Mouse (Mus musculus) gastrocnemius, postnatal 25 days (tissue): ENCODE measurements around the gene Galr3. TPM values are rescaled to one million over a fixed set of nuclear protein-coding genes. Genes with fewer than 3 reads are reported as not detected.
"Not testable (repeated sequence)": the region's sequence is repeated elsewhere in the genome, so short reads cannot be mapped to it uniquely, and the experiment has no call there.

Source experiments
- DNase-seq: peaks from one replicate; pipeline ENCODE4 v3.0.0; 2022
- total RNA-seq, 2 experiments: library from RNA; stranded (reverse); gene quantifications; 1 replicate in 1 of 2; 2 replicates in 1 of 2; pipeline ENCODE4 v1.2.3; 2021

Gene Galr3
- total RNA-seq, 2 experiments from 2014 or later, result not detected

DNA sequence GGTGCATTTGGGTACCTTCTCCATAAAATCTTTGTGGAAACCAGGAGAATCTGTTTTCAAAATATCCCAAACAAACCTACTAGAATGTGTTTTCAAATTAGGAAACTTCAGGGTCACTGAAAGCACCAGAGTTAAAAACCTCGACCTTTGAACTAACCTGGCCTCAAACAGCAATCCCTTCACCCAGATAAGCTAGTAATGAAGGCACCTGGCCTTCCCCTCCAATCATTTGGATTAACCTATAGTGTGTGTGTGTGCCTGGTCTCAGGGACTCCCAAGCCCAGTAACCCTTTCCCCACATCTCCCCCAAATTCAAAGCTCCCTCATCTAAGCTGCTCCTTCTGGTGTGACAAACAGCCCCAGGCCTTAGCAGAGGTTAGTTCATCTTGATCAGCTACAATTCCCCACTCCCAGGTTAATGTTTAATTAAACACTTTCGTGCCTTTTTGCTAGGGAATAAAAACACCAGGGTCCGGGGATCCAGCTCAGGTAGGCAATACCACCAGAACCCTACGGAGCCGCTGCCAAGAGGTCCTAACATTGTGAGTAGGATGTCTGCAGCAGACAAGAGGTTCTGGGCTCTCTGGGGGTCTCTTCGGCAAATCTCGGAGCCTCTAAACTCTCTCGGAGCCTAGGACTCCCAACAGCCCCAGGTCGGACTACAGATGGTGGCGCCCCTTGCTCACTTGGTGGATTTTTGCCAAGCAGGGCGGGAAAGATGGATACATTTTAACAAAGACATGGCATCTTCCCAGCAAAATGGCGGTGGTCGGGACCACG is 15.0 kb upstream of the Galr3 start:
- DNase-seq, result no peak

DNA sequence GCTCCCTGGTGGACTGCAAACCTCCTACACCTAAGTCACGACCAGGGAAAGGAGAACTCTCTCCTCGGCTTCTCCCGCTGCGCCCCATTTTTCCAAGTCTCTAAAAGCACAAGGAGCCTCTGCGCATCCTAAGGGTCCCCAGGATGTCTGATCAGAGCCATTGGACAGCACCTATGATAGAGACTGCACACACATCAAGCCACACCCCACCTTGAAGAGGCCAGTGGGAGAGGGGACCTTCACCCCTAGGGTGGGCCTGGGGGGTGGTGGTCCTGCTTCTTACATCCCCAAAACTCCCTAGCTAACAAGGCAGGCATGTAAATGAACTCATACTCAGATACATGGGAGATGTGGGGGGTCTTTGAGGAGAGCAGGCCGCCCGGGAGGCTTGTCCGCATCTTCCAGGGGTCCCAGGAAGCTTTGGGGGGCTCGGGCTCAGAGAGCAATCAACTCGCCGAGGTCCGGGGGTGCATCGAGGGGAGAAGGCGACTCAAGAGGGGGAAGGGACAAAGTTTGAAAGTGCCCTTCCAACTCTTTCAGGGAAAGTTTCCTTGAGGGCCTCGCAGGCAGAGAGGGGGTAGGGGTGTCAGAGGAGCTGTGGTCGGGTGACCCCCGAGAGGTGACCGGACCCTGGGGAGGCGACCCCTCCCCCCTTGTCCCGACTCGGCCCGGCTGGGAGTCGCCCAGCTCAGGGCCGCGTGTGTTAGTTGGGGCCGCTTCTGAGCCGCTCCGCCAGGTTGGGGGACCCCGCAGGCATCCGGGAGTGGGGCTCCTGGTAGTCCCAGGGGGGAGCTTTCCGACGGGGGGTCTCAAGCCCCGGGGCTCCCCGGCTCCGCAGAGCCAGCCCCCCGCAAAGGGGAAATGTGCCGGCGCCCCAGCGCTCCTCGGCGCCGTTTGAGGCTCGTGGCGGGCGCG is 14.1 kb upstream of the Galr3 start:
- DNase-seq, result peak; percentile 46

DNA sequence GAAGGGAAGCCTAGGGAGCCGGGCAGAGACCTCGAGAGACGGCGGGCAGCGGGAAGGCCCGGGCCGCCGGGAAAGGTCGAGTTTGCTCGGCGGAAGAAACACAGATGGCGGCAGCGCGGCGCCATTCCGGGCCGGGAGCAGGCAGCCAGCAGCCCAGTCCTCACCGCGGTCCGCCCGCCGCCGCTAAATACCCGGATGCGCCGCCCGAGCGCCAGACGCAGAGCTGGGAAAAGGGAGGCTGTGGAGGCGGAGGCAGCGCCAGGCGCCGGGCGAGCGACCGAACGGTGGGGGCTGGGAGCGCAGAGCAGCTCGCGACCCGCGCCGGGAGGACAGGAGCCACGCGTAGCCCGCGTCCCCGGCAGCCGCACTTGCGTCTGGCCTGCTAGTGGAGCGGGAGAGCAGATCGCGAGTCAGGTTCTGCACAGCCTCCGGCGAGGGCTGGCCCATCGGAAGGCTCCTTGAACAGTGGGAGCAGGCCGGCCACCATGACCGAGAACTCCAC is 13.4 kb upstream of the Galr3 start, which contains the start of gene H1f0:
Gene H1f0, plus strand, starts transcription at position 214 of the 502 bp plus-strand sequence.
- peak; percentile 94 for DNase-seq

DNA sequence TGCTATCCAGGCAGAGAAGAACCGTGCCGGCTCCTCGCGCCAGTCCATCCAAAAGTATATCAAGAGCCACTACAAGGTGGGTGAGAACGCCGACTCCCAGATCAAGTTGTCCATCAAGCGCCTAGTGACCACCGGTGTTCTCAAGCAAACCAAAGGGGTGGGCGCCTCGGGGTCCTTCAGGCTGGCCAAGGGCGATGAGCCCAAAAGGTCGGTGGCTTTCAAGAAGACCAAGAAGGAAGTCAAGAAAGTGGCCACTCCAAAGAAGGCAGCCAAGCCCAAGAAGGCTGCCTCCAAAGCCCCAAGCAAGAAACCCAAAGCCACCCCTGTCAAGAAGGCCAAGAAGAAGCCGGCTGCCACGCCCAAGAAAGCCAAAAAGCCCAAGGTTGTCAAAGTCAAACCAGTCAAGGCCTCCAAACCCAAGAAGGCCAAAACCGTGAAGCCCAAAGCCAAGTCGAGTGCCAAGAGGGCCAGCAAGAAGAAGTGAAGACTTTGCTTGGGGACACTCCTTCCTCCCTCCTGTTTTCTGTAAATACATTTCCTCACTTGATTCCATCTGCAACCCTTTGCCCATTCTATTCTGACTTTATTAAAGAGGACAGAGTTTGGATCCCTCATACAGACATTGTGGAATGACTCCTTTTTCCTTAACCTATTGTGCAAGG is 12.7 kb upstream of the Galr3 start:
- DNase-seq, result no peak

DNA sequence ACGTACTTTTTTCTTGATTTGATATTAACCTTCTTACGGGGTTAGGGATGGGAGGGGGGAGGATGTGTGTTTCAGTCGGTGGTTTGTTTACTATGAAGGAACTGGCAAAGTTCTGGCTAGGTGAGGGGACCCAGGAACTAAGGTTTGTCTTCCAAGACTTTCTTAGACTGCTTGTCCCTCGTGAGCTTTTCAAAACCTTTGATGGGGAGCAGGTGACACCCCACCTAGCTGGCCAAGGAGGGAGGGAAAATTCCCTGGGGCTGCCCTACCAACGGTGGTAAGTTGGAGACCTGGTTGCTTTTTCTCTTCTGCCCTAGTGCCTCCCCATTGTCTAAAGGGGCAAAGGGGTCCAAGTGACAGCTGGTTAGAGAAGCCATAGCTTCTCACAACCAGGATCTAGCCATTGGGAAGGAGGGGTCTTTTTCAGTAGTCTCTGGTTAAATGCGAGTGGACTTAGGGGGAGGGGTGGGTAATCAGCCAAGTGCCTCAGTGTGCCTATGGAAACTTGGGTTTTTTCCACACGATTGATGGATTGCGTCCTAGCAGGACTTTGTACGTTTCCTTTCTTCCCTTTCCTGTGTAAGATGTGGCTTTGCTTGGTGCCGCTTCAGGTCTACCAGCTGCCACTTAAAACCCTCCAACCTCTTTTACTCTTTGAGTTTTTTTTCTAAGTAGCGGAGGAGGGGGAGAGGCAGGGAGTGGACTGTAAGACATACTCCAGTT is 12.0 kb upstream of the Galr3 start:
- DNase-seq, result no peak

DNA sequence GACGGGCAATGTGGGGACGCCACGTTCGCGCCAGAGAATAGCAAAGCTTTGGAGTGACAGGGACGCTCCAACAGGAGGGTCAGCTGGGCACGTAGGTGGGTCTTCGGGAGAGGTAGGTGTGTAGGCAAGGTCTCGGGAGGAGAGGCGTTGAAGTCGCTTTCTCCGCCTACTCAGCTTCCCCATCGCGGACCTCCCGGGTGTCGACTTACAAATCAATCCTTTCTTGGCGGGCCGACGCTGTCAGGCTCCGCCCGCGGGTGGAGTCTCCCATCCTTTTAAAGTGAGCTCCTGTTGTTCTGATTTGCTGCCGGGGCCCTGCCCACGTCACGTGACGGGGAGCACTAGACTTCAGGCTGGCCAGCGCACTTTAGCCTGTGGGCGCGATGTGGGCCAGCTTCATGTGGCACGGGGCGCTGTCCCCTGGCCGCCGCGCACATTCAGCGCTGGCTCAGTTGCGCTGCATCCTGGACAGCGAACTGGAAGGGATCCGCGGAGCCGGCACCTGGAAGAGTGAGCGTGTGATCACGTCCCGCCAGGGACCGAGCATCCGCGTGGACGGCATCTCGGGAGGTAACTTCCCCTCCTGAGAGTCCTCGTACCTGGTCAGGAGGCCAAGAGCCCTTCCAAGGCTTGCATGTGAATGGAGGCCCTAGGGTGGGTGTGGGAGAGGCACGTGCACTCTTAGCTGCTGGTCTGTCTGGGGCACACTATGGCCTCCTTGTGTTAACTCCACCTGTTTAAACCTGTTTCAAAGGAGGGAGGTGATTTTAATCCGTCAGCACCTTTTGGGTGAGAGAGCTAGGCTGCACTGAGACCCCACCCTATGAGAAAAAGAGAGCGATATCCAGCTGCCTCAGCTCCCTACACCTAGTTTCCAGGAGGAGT is 10.9 kb upstream of the Galr3 start:
- DNase-seq, result peak; percentile 93

DNA sequence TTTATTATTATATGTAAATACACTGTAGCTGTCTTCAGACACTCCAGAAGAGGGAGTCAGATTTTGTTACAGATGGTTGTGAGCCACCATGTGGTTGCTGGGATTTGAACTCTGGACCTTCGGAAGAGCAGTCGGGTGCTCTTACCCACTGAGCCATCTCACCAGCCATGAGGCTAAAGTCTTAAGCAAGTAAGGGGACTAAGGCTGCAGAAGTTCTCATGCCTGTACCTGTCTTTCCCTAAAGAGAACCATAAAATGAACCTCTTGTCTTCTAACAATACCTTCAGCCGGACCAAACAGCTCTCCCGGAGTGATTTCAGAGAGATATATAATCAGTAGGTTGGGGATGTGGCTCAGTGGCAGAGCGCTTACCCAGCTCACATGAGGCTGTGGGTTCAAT is 9.8 kb upstream of the Galr3 start:
- DNase-seq, result not testable (repeated sequence)

DNA sequence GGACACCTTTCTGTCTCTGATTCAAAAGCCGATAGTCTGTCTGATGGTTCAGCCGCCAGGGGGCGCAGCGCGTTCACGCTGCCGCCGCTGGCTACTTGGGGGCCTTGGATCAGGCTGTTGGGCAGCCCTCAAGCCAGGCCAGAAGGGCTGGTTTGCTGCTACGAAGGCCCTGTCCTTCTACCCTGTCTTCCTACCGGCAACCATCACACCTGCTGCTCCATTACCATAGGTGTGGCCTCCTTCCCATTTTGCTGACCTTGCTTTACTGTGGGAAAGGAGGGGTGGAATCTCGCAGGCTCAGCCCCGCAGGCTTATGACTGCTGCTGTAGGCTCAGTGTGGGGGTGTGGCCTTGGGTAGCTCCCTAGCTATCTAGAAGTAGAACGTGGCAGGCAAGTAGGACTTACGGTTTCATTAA is 3.8 kb upstream of the Galr3 start:
- DNase-seq, result peak; percentile 53

DNA sequence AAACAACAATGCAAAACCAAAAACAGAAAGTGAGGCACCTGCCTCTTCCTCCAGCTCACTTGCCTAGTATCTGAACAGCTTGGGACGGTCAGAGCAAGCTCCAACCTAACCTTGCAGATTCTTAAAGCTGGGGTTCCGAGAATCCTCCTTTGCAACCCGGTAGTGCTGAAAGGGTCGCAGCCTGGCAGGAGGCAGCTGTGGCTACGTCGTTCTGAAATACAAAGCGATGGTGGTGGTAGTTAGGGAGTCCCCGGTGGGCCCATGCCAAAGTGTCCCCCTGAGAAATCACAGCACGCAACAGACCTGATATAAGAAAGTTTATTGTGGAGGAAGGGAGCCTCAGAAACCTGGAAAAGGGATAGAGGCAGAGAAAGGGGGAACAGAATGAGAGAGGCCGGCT is 3.4 kb upstream of the Galr3 start:
- DNase-seq, result no peak

DNA sequence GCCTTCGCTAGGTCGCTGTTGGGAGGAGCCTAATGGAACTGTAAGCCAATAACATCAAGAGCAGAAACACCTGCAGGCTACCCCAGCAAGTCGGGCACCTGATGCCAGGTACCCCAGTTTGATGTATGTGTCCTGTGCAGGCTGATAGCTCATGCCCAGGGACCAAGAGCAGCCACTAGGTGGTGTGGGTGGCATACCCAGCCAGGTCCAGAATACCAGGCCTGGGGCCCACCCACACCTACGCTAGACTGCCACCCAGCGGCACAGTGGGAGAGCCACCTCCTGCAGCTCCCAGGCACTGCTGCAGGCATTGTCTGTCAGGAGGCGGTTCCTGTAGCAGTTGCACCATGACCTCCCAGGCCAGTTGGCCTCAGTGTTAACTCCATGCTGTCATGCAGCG is 2.8 kb upstream of the Galr3 start:
- DNase-seq, result peak; percentile 70

DNA sequence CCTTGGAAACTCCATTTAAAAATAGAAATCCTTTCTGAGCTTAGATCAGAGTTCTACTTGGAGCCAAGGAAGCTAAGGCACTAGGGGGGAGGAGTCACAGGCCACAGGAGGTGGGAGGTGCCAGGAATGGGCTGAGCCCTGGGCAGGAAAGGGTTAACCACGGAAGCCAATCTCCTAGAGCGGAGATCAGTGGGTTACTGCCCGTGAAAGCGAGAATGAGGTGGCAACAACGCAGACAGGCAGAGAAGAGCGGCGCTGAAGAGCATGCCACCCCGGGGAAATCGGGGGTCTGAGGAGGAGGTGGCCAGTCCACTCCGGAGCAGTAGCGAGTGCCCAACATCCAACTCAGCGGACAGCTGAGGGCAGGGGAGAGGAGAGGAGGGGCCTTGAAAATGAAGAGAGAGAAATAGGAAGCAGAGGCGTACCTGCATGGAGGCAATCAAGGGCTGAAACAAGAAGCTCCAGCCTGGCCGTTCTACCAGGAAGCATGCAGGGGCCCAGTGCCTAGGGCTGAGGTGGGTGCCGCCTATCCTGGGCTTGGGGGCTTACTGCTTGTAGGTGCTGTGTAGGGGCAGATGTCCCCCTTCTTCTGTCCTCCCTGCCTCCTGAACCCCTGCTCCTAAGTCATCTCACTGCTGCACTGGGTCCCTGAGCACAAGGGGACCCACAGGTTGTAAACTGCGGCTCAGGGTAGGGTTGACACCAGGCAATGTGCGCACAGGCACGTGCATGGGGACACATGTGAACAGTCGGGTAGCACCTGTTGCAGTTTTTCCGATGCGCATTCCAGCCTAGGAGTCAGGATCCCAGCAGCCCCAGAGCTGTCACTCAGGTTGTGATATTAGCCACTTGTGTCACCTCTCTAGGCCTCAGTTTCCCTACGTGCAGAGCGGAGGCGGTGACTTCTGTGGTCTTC is 926 bp upstream of the Galr3 start:
- no peak for DNase-seq

DNA sequence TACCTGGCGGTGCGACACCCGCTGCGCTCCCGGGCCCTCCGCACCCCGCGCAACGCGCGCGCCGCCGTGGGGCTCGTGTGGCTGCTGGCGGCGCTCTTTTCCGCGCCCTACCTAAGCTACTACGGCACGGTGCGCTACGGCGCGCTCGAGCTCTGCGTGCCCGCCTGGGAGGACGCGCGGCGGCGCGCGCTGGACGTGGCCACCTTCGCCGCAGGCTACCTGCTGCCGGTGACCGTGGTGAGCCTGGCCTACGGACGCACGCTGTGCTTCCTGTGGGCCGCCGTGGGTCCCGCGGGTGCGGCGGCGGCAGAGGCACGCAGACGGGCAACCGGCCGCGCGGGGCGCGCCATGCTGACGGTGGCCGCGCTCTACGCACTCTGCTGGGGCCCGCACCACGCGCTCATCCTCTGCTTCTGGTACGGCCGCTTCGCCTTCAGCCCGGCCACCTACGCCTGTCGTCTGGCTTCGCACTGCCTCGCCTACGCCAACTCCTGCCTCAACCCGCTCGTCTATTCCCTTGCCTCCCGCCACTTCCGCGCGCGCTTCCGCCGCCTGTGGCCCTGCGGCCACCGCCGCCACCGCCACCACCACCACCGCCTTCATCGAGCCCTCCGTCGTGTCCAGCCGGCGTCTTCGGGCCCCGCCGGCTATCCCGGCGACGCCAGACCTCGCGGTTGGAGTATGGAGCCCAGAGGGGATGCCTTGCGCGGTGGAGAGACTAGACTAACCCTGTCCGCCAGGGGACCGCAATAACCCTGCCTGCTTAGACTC is 1.2 kb downstream of the Galr3 start:
- DNase-seq, result no peak

DNA sequence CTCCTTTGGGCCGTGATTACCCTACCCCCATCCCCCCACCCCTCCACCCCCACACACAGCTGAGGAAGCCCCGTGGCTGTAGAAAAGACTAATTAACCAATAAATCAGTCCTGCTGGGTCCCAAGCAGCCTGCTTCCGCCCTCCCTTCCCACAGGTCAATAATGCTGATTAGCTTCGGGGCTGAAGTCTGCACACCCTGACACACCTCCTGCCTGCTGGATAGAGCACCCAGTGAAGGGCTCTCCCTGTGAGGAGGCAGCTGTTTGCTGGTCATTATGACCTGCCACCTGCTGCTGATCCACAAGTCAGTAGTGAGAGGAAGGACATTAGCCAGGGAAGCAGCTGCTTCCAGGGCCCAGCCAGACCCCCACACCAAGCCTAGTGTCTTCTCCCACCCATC is 3.2 kb downstream of the Galr3 start:
- no peak for DNase-seq

DNA sequence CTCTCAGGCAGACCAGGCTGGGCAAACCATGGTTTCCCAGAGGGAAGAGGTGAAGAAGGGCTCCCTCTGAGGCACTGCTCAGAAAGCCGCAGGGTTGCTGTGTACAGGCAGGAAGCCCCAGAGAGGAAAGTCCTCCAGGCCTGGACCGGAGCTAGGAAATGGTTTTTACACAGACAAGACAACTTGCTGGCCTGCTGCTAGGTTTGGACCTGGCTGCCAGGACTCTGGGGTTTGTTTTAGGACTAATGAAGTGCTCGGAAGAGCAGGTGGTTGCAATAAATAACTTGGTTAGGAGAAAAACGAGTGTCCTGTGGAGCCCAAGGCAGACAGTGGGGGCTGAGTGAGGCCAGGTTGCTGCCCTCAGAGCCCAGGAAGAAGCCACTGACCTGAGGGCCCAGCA is 6.5 kb downstream of the Galr3 start:
- no peak for DNase-seq

DNA sequence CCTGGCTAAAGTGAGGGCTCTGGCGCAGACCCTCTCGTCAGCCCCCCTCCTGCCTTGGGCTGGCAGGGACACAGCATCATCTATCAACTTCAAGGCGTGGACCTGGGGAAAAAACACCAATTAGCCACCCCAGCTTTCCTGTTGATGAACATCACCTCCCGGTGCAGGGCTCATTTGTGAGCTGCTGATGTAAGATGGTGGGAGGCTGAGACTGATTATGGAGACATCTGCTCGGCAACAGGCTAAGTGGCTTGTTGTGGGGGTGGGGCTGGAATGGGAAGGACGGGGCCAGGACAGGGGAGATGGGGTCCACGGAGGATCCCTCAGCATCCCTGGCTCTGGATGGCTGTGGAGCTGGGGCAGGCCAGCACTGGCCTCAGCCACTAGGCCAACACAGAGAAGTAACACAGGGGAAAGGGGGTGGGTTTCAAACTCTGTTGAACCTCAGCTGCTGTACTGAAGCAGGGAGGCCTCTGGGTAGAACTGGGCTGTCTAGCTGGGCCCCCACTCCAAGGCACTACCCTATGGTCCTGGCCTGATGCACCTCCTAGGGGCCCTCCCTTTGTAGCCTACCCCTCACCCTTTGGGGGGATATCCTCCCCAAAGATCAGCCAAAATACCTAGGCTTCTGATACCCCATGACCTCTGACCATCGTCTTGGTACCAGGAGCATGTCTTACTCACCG is 8.6 kb downstream of the Galr3 start:
- DNase-seq, result no peak

DNA sequence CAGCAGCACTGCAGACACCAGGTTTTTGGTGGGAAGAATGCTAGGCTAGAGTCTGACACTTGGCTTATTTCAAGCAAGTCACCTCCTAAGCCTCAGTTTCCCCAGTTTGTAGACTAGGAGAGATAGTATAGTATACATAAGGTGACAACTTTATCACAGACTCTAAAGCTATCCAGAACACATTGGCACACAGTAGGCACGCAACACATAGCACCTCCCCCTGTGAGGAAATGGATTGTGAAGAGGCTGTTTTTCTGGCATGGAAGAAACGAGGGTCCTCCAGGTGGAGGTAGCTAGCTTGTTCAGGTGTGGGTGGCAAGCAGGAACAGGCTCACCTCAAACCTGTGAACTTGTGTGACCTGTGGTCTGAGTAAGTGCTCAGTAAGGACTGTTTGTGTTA is 9.3 kb downstream of the Galr3 start:
- DNase-seq, result no peak

DNA sequence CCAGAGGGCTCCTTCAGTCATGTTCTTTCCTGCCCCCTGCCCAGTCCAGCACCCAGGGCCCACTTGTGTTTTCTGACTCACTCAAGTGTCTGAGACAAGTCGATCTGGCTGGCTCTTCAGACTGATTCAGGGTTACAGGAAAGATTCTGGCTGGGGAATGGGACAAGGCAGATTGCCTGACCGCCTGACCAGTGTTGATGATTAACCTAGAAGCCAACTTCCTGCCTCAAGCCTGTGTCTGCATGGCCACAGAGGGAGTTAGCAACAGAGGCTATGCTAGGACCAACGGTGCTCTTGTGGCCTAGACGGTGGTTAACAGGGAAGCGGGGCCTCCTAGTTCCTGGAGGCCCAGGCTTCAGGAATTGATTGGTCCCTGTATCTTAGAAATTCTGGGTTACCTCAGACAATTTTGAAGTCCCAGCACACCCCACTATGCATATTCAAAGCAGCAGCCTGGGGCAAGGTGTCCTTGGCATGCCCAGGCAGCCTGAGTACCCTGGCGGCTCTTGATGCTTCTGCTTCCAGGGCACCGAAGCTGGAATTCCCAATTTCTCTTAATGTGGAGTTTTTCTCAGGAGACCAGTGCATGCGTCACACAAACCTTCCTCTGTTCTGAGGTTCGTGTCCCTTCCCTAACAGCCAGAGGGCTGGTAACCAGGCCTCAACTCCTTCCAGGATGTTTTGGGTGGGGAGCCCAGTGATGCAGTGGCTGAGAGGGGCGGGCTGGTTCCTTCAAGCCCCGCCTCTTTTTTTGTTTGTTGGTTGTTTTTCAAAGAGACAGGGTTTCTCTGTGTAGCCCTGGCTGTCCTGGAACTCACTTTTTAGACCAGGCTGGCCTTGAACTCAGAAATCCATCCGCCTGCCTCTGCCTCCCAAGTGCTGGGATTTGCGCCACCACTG is 10.0 kb downstream of the Galr3 start:
- DNase-seq, result peak; percentile 55
